Mouse (Mus musculus) frontal cortex, postnatal 36 days (tissue): ENCODE measurements around the gene Id3.
"Not testable (repeated sequence)": the region's sequence is repeated elsewhere in the genome, so short reads cannot be mapped to it uniquely, and the experiment has no call there.

ENCODE experiments used
- DNase-seq, 2 experiments: peaks; one replicate each; pipeline ENCODE4 v3.0.0; 2022; ENCODE audit warnings: low spot score in 2 of 2

The Id3 gene

GRCm38 (mm10) chr4:136143193-136143976, at the start of gene Id3:
Id3 (plus strand) TSS chr4:136143497.
- DNase-seq: peak; percentile 70 to 76

- DNase-seq: peak; percentile 26 to 42
Observed at GRCm38 (mm10) chr4:136094519-136095219, 48.6 kb upstream of the Id3 start.

DNA sequence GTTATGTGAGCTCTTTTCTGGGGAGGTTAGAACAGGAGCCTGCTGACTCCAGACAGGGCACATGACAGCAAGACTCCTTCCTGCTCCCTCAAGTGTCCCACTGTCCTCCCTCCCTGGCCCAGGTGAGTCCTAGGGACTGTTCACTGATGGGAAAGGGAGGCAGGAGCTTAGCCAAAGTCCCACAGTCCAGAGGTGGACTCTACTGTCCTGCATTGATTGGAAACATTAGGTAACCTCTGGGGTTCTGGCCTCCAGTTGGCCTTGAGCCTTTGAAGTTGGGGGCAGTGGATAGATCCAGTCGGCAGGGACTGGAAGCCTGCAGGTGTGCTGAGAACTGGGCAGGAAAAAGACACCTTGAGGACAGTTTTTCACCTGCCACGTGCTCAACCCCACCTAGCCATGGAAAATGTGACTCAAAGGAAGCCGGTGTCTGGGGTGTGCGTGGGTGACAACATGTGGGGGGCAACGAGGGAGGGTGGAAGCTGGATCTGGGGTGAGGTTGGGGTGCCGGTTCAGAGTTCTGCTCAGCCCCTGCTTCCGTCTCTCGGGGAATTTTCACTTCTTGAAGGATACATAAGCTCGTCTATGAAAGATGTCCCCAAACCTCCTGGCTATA, 47.7 kb upstream of the Id3 start:
- no peak for DNase-seq

DNA sequence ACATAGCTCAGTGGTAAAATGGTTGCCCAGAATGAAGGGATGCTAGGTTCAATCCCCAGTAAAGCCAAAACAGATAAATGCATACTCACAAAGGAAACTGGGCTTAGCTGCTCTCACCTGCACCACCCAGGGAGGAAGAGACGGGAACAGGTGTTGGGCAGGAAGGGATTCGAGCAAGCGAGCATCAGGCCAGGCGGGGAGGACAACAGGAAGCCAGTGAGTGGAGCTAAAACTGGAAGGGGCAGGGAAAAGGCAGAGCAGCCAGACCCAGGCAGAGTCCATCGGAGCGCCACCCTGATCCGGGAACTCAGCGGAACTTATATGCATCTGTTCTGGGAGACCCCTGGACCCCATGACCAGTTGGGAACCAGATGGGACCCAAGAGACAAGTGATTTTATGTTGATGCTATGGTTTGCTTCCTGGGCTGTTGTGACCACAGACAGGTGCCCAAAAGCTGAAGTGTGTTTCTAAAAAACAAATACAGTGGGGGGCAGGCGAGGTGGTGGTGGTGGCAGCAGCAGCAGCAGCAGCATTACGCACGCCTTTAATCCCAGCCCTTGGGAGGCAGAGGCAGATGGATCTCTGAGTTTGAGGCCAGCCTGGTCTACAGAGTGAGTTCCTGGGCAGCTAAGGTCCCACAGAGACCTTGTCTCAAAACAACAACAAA, 46.7 kb upstream of the Id3 start:
- DNase-seq: no peak

DNA sequence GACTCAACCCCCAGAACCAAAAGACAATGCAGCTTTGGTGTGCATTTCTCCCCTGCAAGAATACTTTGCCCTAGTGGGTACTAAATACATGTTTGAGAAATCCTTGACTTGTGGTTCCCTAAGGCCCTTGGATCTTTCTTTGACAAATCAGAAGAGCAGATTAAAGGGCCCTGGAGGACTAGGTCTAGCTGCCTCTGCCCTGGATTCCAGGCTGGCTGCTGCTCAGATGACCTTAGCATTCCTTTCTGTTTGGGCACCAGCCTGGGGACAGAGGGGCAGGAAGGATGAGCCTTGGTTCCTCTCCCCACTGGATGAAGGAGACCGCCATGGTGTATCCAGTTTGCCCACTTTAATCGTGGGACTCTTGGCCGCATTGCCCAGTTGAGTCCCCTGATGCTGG, 44.9 kb upstream of the Id3 start:
- no peak for DNase-seq

- no peak for DNase-seq
Observed at GRCm38 (mm10) chr4:136100396-136101070, 42.8 kb upstream of the Id3 start.

DNA sequence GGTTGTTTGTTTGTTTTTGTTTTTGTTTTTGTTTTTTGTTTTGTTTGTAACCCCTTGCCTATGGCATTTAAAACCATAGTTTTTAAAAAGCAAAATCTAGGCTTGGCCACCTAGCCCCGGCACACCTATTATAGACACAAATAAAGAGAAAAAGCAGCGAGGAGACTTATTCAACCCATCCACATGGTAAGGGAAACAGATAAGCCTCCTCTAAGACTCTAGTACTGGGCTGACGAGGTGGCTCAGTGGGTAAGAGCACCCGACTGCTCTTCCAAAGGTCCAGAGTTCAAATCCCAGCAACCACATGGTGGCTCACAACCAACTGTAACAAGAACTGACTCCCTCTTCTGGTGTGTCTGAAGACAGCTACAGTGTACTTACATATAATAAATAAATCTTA, 41.5 kb upstream of the Id3 start:
- DNase-seq: not testable (repeated sequence)

GRCm38 (mm10) chr4:136104590-136105337, 38.5 kb upstream of the Id3 start:
- DNase-seq: peak in 1 of 2 experiments; percentile 20

DNA sequence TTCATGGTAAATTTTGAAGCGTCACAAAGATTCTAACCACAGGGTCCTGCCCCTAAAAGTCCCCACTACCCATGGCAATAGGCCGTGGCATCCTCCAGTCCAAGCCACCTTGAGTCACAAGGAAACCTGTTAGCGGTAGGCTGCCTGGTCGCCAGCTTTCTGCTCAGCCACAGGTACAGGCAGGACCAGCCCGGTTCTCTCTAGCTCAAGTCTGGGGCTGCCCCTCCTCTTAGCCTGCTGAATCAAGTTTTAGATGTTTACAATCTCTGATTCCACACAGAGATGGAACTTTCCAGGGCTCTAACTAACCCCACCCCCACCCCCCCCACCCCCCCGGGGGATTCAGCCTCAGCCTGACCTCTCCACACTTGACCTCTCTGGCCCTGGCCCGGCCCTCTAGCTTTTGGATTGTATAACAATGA, 36.4 kb upstream of the Id3 start:
- DNase-seq: no peak

DNA sequence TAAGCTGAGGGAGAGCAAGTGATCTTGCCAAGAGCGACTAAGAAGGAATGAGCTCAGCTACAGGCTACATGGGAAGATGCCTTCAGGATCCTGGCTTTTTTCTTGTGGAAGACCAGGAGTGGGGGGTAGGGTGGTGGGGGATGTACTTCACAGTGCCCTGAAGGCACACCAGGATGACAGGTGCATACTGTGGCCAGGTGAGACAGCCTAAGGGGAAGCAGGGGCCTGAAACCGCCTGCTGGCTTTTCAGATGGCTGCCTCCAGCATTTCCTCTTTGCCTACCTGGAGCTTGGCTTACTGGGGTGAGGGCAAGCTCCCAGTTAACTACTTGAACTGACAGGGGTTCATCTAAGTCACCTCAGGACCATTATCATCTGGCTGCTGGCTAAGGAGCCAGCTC, 34.1 kb upstream of the Id3 start:
- no peak for DNase-seq

GRCm38 (mm10) chr4:136109941-136110900, 33.1 kb upstream of the Id3 start:
- DNase-seq: no peak

- no peak for DNase-seq
Observed at GRCm38 (mm10) chr4:136112344-136112743, 31.0 kb upstream of the Id3 start.

- no peak for DNase-seq
Observed at GRCm38 (mm10) chr4:136114747-136115146, 28.6 kb upstream of the Id3 start.

DNA sequence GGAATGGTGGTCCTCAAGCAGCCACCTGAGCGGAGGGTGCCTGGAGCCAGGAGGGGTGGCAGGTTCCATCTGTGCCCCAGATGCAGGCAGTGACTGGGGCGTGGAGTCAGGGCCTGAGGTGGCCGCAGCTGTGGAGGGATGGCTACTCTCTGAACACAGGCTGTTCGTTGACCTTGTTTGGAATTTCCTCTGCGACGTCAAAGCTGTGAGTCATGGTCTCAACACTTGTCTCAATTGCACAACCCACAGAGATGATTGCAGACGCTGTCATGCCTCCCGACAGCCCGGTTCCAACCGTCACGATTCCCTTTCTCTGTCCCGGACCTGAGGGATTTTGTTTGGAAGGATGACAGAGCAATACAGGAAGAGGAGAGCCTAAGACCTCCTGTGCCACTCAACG, 26.3 kb upstream of the Id3 start:
- DNase-seq: no peak

DNA sequence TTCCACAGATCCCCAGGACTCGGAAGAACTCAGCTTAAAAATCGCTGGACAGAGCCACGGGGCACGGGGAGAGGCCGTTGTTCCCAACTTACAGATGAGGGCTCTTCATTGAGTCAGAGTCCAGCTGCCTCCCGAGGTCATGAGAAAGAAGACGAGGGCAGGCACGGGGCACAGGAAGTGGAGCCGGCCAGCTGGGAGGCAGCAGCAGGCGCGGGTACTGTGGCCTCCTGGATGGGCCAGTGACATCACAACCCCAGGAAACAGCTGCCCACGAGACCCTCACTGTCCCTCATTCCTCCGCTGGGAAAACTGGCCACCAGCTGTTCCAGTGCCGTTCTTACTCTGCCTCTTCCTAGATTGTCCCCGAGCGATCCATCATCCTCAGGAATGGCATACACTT, 23.3 kb upstream of the Id3 start:
- no peak for DNase-seq

DNA sequence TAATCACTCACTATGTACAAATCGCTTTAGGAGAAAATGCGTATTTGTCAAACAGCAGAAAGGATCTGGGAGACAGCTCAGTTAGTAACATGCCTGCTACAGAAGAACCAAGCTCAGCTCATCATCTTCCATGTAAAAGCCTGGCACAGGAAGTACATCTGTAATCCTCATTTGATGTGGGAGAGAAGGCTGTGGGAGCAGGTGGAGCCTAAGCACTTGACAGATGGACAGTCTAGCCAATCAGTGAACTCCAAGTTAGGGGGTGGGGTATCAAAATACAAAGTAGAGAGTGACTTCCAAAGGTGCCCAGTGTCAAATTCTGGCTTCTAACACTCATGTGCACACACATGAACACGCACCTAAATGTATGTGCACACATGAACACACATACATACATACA, 22.1 kb upstream of the Id3 start:
- DNase-seq: no peak

DNA sequence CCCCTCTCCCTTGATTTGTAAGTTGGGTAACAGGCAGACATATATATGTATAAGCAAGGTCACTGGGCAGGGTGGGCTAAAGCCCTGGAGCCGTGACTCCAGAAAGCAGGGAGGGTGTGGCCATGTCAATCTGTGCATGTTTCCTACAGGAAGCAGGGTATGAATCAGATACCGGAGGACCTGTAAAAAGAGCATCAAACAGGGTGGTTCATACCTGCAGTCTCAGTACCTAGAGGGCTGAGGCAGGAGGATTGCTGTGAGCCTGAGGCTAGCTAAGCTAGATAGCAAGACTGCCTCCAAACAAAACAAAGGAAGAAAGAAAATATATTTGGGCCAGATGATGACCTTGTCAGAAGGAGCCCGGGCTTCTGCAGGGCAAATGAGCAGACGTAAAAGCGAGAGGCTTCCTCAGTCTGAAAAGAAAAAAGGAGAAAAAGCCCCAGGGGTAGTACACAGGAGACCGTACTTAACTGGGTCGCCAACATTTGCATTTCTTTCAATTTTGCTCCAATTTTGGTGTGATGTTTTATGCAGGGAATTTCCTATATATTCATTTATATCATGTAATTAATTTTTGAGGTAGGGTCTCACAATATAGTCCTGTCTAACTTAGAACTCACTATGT, 21.3 kb upstream of the Id3 start:
- DNase-seq: no peak

- peak in 1 of 2 experiments; percentile 28 for DNase-seq
Observed at GRCm38 (mm10) chr4:136123111-136123791, 20.0 kb upstream of the Id3 start.

GRCm38 (mm10) chr4:136123792-136124161, 19.5 kb upstream of the Id3 start:
- no peak for DNase-seq
